Mouse (Mus musculus) liver, embryonic 14.5 days (tissue): ENCODE measurements at regions not wholly inside any gene's neighbourhood (a gene's known extent, or its start where the extent isn't known, plus 50 kb on each side); places are given as distances from the start of the nearest gene placed in this dataset.

Experiments used
- ATAC-seq: fragments of 200-750 bp; cut with Nextera tagmentation; 2 replicates; pipeline ENCODE4 v1.8.0; 2017; ENCODE audit warnings: moderate number of reproducible peaks, mild to moderate bottlenecking, moderate library complexity; ENCODE audit not compliant: insufficient read depth
- DNase-seq, 3 experiments: peaks; one replicate each; pipeline ENCODE4 v3.0.0-alpha.2; 2012 to 2013; ENCODE audit warnings: low read depth in 3 of 3, low spot score in 3 of 3
- H3K27ac ChIP-seq: fragments of 300-500 bp; sonication (generic); 2 replicates; pipeline ENCODE4 v1.5.1; 2014; ENCODE audit warnings: moderate library complexity, mild to moderate bottlenecking, control low read depth, inconsistent platforms
- H3K27me3 ChIP-seq: fragments of 300-500 bp; sonication (generic); 2 replicates; pipeline ENCODE4 v1.6.1; 2014; ENCODE audit warnings: mild to moderate bottlenecking, low read length, moderate library complexity; ENCODE audit not compliant: control insufficient read depth, insufficient read depth
- H3K36me3 ChIP-seq: fragments of 300-500 bp; sonication (generic); replicated peaks from 2 replicates; pipeline ENCODE4 v1.6.1; 2014; ENCODE audit warnings: low read depth; ENCODE audit not compliant: control insufficient read depth, insufficient read depth
- H3K4me1 ChIP-seq, 2 experiments: fragments of 200-500 bp in 1 of 2; fragments of 300-500 bp in 1 of 2; sonication (generic) in 1 of 2; replicated peaks; 2 replicates each; pipeline ENCODE4 v1.6.1; 2012 to 2014; ENCODE audit warnings: antibody characterized with exemption in 1 of 2, inconsistent platforms in 1 of 2, low read length in 1 of 2; ENCODE audit not compliant: control insufficient read depth in 2 of 2, insufficient read depth in 2 of 2
- H3K4me2 ChIP-seq: fragments of 300-500 bp; sonication (generic); 2 replicates; pipeline ENCODE4 v1.6.1; 2014; ENCODE audit warnings: low read depth, mild to moderate bottlenecking, control low read depth, moderate library complexity
- H3K4me3 ChIP-seq, 2 experiments: fragments of 200-500 bp in 1 of 2; fragments of 300-500 bp in 1 of 2; sonication (generic) in 1 of 2; 2 replicates each; pipeline ENCODE4 v1.5.1; 2012 to 2014; ENCODE audit warnings: low read depth in 2 of 2, low read length in 2 of 2, mild to moderate bottlenecking in 2 of 2, control low read depth in 1 of 2, inconsistent platforms in 1 of 2, moderate library complexity in 1 of 2; ENCODE audit not compliant: insufficient read depth in 1 of 2
- H3K9ac ChIP-seq: fragments of 300-500 bp; sonication (generic); replicated peaks from 2 replicates; pipeline ENCODE4 v1.6.1; 2014; ENCODE audit warnings: mild to moderate bottlenecking, control low read depth, moderate library complexity
- H3K9me3 ChIP-seq: fragments of 300-500 bp; sonication (generic); 2 replicates; pipeline ENCODE4 v1.6.1; 2016; ENCODE audit warnings: low read length, mixed read lengths; ENCODE audit not compliant: control insufficient read depth
- CTCF ChIP-seq: IDR thresholded peaks from 2 replicates; pipeline ENCODE4 v1.5.1; 2016; ENCODE audit warnings: antibody characterized with exemption, low read depth, control low read depth
- EP300 ChIP-seq: IDR thresholded peaks from 2 replicates; pipeline ENCODE4 v1.6.1; 2016; ENCODE audit warnings: antibody characterized with exemption, low read depth
- WGBS: fragments of 180-500 bp; shearing (Covaris S2); extraction: QIAGEN DNeasy Blood & Tissue Kit; methylation state at CpG from one replicate; pipeline ENCODE4 v1.1.7; 2014; ENCODE audit not compliant: insufficient replicate concordance; 5-methylcytosine and 5-hydroxymethylcytosine counted together

GRCm38 (mm10) chr13:60296896-60297275 lies 119.7 kb upstream of the Gas1 start:
- 84% methylated on average over 6 of the region's 6 CpGs for WGBS
- DNase-seq (no peak), ATAC-seq (no peak)
- H3K4me2 ChIP-seq, result no peak overlapping the region
- no peak overlapping the region for H3K4me3 ChIP-seq
- no peaks in the 10 kb centered on the region for H3K4me1 ChIP-seq
- H3K9me3 ChIP-seq, result no peaks in the 10 kb centered on the region
- no peak overlapping the region for H3K9ac ChIP-seq
- no peak overlapping the region for H3K27ac ChIP-seq
- no peaks in the 10 kb centered on the region for H3K36me3 ChIP-seq
- TF ChIP-seq CTCF, result no peak
- TF ChIP-seq EP300, result no peak
- H3K27me3 ChIP-seq, result no peaks in the 10 kb centered on the region

GRCm38 (mm10) chr13:60298575-60298974 lies 121.4 kb upstream of the Gas1 start:
- WGBS, result 52% methylated on average over 2 of the region's 2 CpGs
- DNase-seq, result no peak
- Histone ChIP-seq H3K9ac (no peak overlapping the region), H3K4me1 (no peaks in the 10 kb centered on the region), H3K4me2 (no peak overlapping the region), H3K9me3 (no peaks in the 10 kb centered on the region), H3K27ac (no peak overlapping the region), H3K27me3 (no peaks in the 10 kb centered on the region), H3K36me3 (no peaks in the 10 kb centered on the region), H3K4me3 (no peak overlapping the region)
- no peak for ATAC-seq
- TF ChIP-seq EP300 (no peak), CTCF (no peak)

DNA sequence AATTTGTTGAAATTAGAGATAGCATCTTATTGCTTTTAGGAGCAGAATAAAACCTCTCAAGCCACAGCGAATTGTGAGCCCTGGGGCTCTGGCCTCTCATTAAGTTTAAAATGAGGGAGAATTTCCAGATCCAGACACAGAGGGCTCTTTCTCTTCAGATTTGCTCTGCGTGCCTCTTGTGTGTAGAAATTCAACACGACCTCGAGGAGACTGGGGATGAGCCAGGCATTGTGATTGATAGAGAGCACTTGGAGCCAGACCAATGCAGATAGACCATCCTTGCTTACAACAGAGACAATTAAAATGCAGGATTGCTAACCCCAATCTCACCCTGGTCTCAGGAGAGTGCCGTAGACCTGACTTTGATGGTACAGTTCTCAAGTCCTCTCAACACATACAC lies 121.9 kb upstream of the Gas1 start:
- Histone ChIP-seq H3K27ac (no peak overlapping the region), H3K4me1 (no peaks in the 10 kb centered on the region), H3K9me3 (no peaks in the 10 kb centered on the region), H3K9ac (no peak overlapping the region), H3K27me3 (no peaks in the 10 kb centered on the region), H3K36me3 (no peaks in the 10 kb centered on the region), H3K4me3 (no peak overlapping the region), H3K4me2 (no peak overlapping the region)
- WGBS, result 64% methylated on average over 5 of the region's 5 CpGs
- no peak for DNase-seq
- ATAC-seq, result no peak
- no peak for TF ChIP-seq CTCF
- no peak for TF ChIP-seq EP300

GRCm38 (mm10) chr13:60303561-60303960 lies 126.4 kb upstream of the Gas1 start:
- ATAC-seq, result no peak
- Histone ChIP-seq H3K9me3 (no peaks in the 10 kb centered on the region), H3K9ac (no peak overlapping the region), H3K4me3 (no peak overlapping the region), H3K4me2 (no peak overlapping the region), H3K36me3 (no peaks in the 10 kb centered on the region), H3K27ac (no peak overlapping the region), H3K27me3 (no peaks in the 10 kb centered on the region), H3K4me1 (no peaks in the 10 kb centered on the region)
- DNase-seq, result no peak
- WGBS, result 79% methylated on average over 9 of the region's 9 CpGs
- no peak for TF ChIP-seq EP300
- TF ChIP-seq CTCF, result no peak

DNA sequence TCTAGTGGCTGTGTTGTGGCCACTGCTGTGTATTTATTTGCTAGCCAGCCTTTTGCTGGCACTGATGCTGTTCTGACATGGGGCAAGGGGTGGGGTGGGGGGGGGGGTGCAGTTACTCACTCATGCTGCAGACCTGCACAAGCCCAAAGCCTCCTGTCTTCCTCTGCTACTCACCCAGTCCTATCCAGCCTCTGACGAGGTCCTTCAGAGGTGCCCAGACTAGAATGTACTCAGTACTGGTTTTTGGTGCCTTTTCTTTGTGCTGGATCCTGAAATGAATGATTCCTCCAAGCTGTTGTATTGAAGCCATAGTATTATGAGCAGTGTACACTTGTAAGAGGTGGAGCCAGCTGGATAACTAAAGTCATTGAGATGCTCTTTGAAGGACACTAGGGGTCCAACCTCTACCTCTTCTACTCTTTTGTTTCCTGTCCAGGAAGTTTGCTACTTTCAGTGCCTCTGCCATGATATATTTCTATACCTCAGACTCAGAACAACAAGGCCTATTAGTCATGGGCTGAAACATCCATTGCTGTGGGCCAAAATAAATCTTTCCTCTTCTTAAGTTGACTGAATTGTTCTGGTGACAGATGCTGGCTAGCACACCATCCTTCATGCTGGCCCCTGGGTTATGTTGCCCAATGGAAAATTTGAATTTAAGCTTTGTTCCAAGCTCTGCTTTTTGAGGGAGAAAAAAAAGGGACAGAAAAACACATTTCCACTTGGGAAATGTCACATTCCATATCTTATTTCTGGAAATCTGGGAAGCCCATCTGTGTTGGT lies 128.1 kb upstream of the Gas1 start:
- H3K4me2 ChIP-seq, result no peak overlapping the region
- no peak overlapping the region for H3K27ac ChIP-seq
- H3K36me3 ChIP-seq, result no peaks in the 10 kb centered on the region
- H3K9ac ChIP-seq, result no peak overlapping the region
- DNase-seq (no peak), ATAC-seq (no peak)
- no peaks in the 10 kb centered on the region for H3K9me3 ChIP-seq
- no peaks in the 10 kb centered on the region for H3K4me1 ChIP-seq
- H3K27me3 ChIP-seq, result no peaks in the 10 kb centered on the region
- TF ChIP-seq CTCF (no peak), EP300 (no peak)
- no peak overlapping the region for H3K4me3 ChIP-seq
- WGBS, result 29% methylated on average over 1 of the region's 1 CpGs
